Mouse (Mus musculus): ENCODE measurements around the gene Ttc28.

DNA sequence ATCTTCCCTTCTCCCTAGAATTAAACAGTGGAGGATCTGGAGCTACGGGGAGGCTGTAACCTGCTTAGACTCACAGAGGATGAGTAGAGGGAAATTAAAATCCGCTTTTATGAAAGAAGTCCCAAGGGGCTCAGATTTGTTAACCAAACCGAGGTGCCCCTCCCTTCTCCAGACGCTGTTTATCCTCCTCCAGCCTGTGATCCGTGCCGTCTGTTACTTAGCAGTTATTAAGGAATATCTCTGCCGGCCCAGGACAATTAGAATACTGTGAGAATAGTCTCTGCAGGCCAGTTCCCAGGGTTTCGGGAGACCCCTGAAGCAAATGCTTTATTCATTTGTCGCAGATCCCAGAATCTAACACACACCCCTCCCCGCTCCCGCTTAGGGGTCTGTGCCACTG lies 283.8 kb downstream of the Ttc28 start:
- no peak for TF ChIP-seq MXI1 (IDR thresholded peaks at IDR 0.05; ENCODE audit: low read depth, low read length)
- TF ChIP-seq EP300 (IDR thresholded peaks at IDR 0.05; ENCODE audit: low read length), result no peak
- TF ChIP-seq CTCF (conservative IDR thresholded peaks at IDR 0.05 in 1 of 2, IDR thresholded peaks at IDR 0.05 in 1 of 2; ENCODE audit: low read depth in 2 of 2, low read length in 2 of 2), result no peak
- TF ChIP-seq POLR2A (IDR thresholded peaks at IDR 0.05; ENCODE audit: low read depth, low read length), result no peak
- TF ChIP-seq ELF1 (IDR thresholded peaks at IDR 0.05; ENCODE audit: low read depth, low read length), result no peak
- no peak for TF ChIP-seq E2F4 (IDR thresholded peaks at IDR 0.05; ENCODE audit: insufficient replicate concordance, low read depth, low read length)
- TF ChIP-seq GABPA (IDR thresholded peaks at IDR 0.05; ENCODE audit: insufficient replicate concordance, low read depth, low read length), result no peak
- TF ChIP-seq MAZ (IDR thresholded peaks at IDR 0.05; ENCODE audit: low read depth, low read length), result no peak
- TF ChIP-seq MAFK (IDR thresholded peaks at IDR 0.05; ENCODE audit: insufficient replicate concordance, low read length), result no peak
- no peak for TF ChIP-seq USF1 (IDR thresholded peaks at IDR 0.05; ENCODE audit: low read depth, low read length)
- TF ChIP-seq BHLHE40 (IDR thresholded peaks at IDR 0.05; ENCODE audit: low read depth, low read length), result no peak
- TF ChIP-seq CHD1 (IDR thresholded peaks at IDR 0.05; ENCODE audit: low read depth, low read length), result no peak
- no peak for TF ChIP-seq JUND (conservative IDR thresholded peaks at IDR 0.05; ENCODE audit: low read depth, low read length)

Data from CH12.LX (cell line).